Mouse (Mus musculus): ENCODE measurements at regions not wholly inside any gene's neighbourhood (a gene's known extent, or its start where the extent isn't known, plus 50 kb on each side); places are given as distances from the start of the nearest gene placed in this dataset.

- Histone ChIP-seq H3K27ac (ENCODE audit: low read length) (peak overlapping the region; percentile 85), H3K4me3 (ENCODE audit: low read length) (no peak overlapping the region), H3K27me3 (ENCODE audit: insufficient read depth, low read length) (no peaks in the 10 kb centered on the region), H3K4me2 (replicated peaks; ENCODE audit: low read depth, low read length) (no peak overlapping the region), H3K36me3 (ENCODE audit: insufficient read depth, low read length) (no peaks in the 10 kb centered on the region), H3K9me3 (ENCODE audit: low read length) (0 out of 2 replicates have a peak, but pooled peaks cover 2% of the 10 kb centered on the region), H3K9ac (replicated peaks; ENCODE audit: low read length) (no peak overlapping the region), H3K4me1 (ENCODE audit: insufficient read depth, low read length) (0 out of 2 replicates have a peak, but pooled peaks cover 4% of the 10 kb centered on the region)
- no peak for ATAC-seq (ENCODE audit: low FRiP score, low TSS enrichment)
- 67% methylated on average over 2 of the region's 2 CpGs for WGBS
These were observed 216.0 kb upstream of the Foxq1 start for GRCm38 (mm10) chr13:31339901-31340300.

- Histone ChIP-seq H3K27ac (ENCODE audit: low read length) (peak overlapping the region; percentile 85), H3K9ac (replicated peaks; ENCODE audit: low read length) (no peak overlapping the region), H3K4me3 (ENCODE audit: low read length) (no peak overlapping the region), H3K9me3 (ENCODE audit: low read length) (0 out of 2 replicates have a peak, but pooled peaks cover 5% of the 10 kb centered on the region), H3K27me3 (ENCODE audit: insufficient read depth, low read length) (no peaks in the 10 kb centered on the region), H3K36me3 (ENCODE audit: insufficient read depth, low read length) (no peaks in the 10 kb centered on the region), H3K4me1 (ENCODE audit: insufficient read depth, low read length) (0 out of 2 replicates have a peak, but pooled peaks cover 4% of the 10 kb centered on the region), H3K4me2 (replicated peaks; ENCODE audit: low read depth, low read length) (no peak overlapping the region)
- ATAC-seq (ENCODE audit: low FRiP score, low TSS enrichment), result peak; percentile 65; the same call in 1 of the 2 replicates
- WGBS, result 64% methylated on average over 7 of the region's 7 CpGs
These were observed 215.5 kb upstream of the Foxq1 start for GRCm38 (mm10) chr13:31340363-31340948.

GRCm38 (mm10) chr13:31341282-31342100, 214.4 kb upstream of the Foxq1 start:
- no peaks in the 10 kb centered on the region for H3K27me3 ChIP-seq (ENCODE audit: insufficient read depth, low read length)
- ATAC-seq (ENCODE audit: low FRiP score, low TSS enrichment), result peak; percentile 74
- 0 out of 2 replicates have a peak overlapping the region, but pooled peaks have one; percentile 19 for H3K9ac ChIP-seq (replicated peaks; ENCODE audit: low read length)
- H3K4me3 ChIP-seq (ENCODE audit: low read length), result no peak overlapping the region
- 0 out of 2 replicates have a peak, but pooled peaks cover 4% of the 10 kb centered on the region for H3K4me1 ChIP-seq (ENCODE audit: insufficient read depth, low read length)
- H3K4me2 ChIP-seq (replicated peaks; ENCODE audit: low read depth, low read length), result no peak overlapping the region
- H3K36me3 ChIP-seq (ENCODE audit: insufficient read depth, low read length), result no peaks in the 10 kb centered on the region
- WGBS, result 52% methylated on average over 15 of the region's 15 CpGs
- H3K9me3 ChIP-seq (ENCODE audit: low read length), result 0 out of 2 replicates have a peak, but pooled peaks cover 5% of the 10 kb centered on the region
- H3K27ac ChIP-seq (ENCODE audit: low read length), result peak overlapping the region; percentile 77

GRCm38 (mm10) chr13:31346205-31346604, 209.7 kb upstream of the Foxq1 start:
- H3K9me3 ChIP-seq (ENCODE audit: low read length), result 0 out of 2 replicates have a peak, but pooled peaks cover 5% of the 10 kb centered on the region
- H3K4me2 ChIP-seq (replicated peaks; ENCODE audit: low read depth, low read length), result no peak overlapping the region
- no peak overlapping the region for H3K4me3 ChIP-seq (ENCODE audit: low read length)
- H3K4me1 ChIP-seq (ENCODE audit: insufficient read depth, low read length), result 0 out of 2 replicates have a peak, but pooled peaks cover 4% of the 10 kb centered on the region
- H3K9ac ChIP-seq (replicated peaks; ENCODE audit: low read length), result no peak overlapping the region
- no peak overlapping the region for H3K27ac ChIP-seq (ENCODE audit: low read length)
- H3K27me3 ChIP-seq (ENCODE audit: insufficient read depth, low read length), result no peaks in the 10 kb centered on the region
- WGBS, result 70% methylated on average over 1 of the region's 1 CpGs
- H3K36me3 ChIP-seq (ENCODE audit: insufficient read depth, low read length), result no peaks in the 10 kb centered on the region
- no peak for ATAC-seq (ENCODE audit: low FRiP score, low TSS enrichment)

GRCm38 (mm10) chr13:31347000-31347399, 208.9 kb upstream of the Foxq1 start:
- 73% methylated on average over 2 of the region's 2 CpGs for WGBS
- no peak for ATAC-seq (ENCODE audit: low FRiP score, low TSS enrichment)
- Histone ChIP-seq H3K27ac (ENCODE audit: low read length) (no peak overlapping the region), H3K4me1 (ENCODE audit: insufficient read depth, low read length) (0 out of 2 replicates have a peak, but pooled peaks cover under 1% of the 10 kb centered on the region), H3K36me3 (ENCODE audit: insufficient read depth, low read length) (no peaks in the 10 kb centered on the region), H3K4me3 (ENCODE audit: low read length) (no peak overlapping the region), H3K9me3 (ENCODE audit: low read length) (0 out of 2 replicates have a peak, but pooled peaks cover 5% of the 10 kb centered on the region), H3K9ac (replicated peaks; ENCODE audit: low read length) (no peak overlapping the region), H3K27me3 (ENCODE audit: insufficient read depth, low read length) (no peaks in the 10 kb centered on the region), H3K4me2 (replicated peaks; ENCODE audit: low read depth, low read length) (no peak overlapping the region)

- Histone ChIP-seq H3K27me3 (ENCODE audit: insufficient read depth, low read length) (no peaks in the 10 kb centered on the region), H3K4me2 (replicated peaks; ENCODE audit: low read depth, low read length) (no peak overlapping the region), H3K4me1 (ENCODE audit: insufficient read depth, low read length) (no peaks in the 10 kb centered on the region), H3K4me3 (ENCODE audit: low read length) (no peak overlapping the region), H3K9ac (replicated peaks; ENCODE audit: low read length) (no peak overlapping the region), H3K27ac (ENCODE audit: low read length) (no peak overlapping the region), H3K36me3 (ENCODE audit: insufficient read depth, low read length) (no peaks in the 10 kb centered on the region), H3K9me3 (ENCODE audit: low read length) (0 out of 2 replicates have a peak, but pooled peaks cover 5% of the 10 kb centered on the region)
- no peak for ATAC-seq (ENCODE audit: low FRiP score, low TSS enrichment)
- WGBS, result 58% methylated on average over 2 of the region's 2 CpGs
These were observed 206.3 kb upstream of the Foxq1 start for GRCm38 (mm10) chr13:31349671-31350070.

GRCm38 (mm10) chr13:31351481-31351880, 204.5 kb upstream of the Foxq1 start:
- no peaks in the 10 kb centered on the region for H3K9me3 ChIP-seq (ENCODE audit: low read length)
- H3K27me3 ChIP-seq (ENCODE audit: insufficient read depth, low read length), result no peaks in the 10 kb centered on the region
- no peaks in the 10 kb centered on the region for H3K36me3 ChIP-seq (ENCODE audit: insufficient read depth, low read length)
- no peak for ATAC-seq (ENCODE audit: low FRiP score, low TSS enrichment)
- no peak overlapping the region for H3K4me2 ChIP-seq (replicated peaks; ENCODE audit: low read depth, low read length)
- no peak overlapping the region for H3K9ac ChIP-seq (replicated peaks; ENCODE audit: low read length)
- H3K27ac ChIP-seq (ENCODE audit: low read length), result no peak overlapping the region
- no peaks in the 10 kb centered on the region for H3K4me1 ChIP-seq (ENCODE audit: insufficient read depth, low read length)
- H3K4me3 ChIP-seq (ENCODE audit: low read length), result no peak overlapping the region

GRCm38 (mm10) chr13:31352825-31353224, 203.1 kb upstream of the Foxq1 start:
- Histone ChIP-seq H3K9ac (replicated peaks; ENCODE audit: low read length) (no peak overlapping the region), H3K4me1 (ENCODE audit: insufficient read depth, low read length) (no peaks in the 10 kb centered on the region), H3K27me3 (ENCODE audit: insufficient read depth, low read length) (no peaks in the 10 kb centered on the region), H3K27ac (ENCODE audit: low read length) (no peak overlapping the region), H3K4me2 (replicated peaks; ENCODE audit: low read depth, low read length) (no peak overlapping the region), H3K9me3 (ENCODE audit: low read length) (no peaks in the 10 kb centered on the region), H3K4me3 (ENCODE audit: low read length) (no peak overlapping the region), H3K36me3 (ENCODE audit: insufficient read depth, low read length) (no peaks in the 10 kb centered on the region)
- 86% methylated on average over 5 of the region's 5 CpGs for WGBS
- no peak for ATAC-seq (ENCODE audit: low FRiP score, low TSS enrichment)

- Histone ChIP-seq H3K4me2 (replicated peaks; ENCODE audit: low read depth, low read length) (no peak overlapping the region), H3K4me3 (ENCODE audit: low read length) (no peak overlapping the region), H3K9ac (replicated peaks; ENCODE audit: low read length) (no peak overlapping the region), H3K9me3 (ENCODE audit: low read length) (no peaks in the 10 kb centered on the region), H3K4me1 (ENCODE audit: insufficient read depth, low read length) (no peaks in the 10 kb centered on the region), H3K27me3 (ENCODE audit: insufficient read depth, low read length) (no peaks in the 10 kb centered on the region), H3K27ac (ENCODE audit: low read length) (no peak overlapping the region), H3K36me3 (ENCODE audit: insufficient read depth, low read length) (no peaks in the 10 kb centered on the region)
- ATAC-seq (ENCODE audit: low FRiP score, low TSS enrichment), result no peak
- 91% methylated on average over 4 of the region's 4 CpGs for WGBS
These were observed 196.6 kb upstream of the Foxq1 start for GRCm38 (mm10) chr13:31359353-31359752.

GRCm38 (mm10) chr13:31362386-31362785, 193.5 kb upstream of the Foxq1 start:
- Histone ChIP-seq H3K27me3 (ENCODE audit: insufficient read depth, low read length) (no peaks in the 10 kb centered on the region), H3K4me2 (replicated peaks; ENCODE audit: low read depth, low read length) (no peak overlapping the region), H3K4me3 (ENCODE audit: low read length) (no peak overlapping the region), H3K27ac (ENCODE audit: low read length) (no peak overlapping the region), H3K4me1 (ENCODE audit: insufficient read depth, low read length) (no peaks in the 10 kb centered on the region), H3K9me3 (ENCODE audit: low read length) (no peaks in the 10 kb centered on the region), H3K9ac (replicated peaks; ENCODE audit: low read length) (no peak overlapping the region), H3K36me3 (ENCODE audit: insufficient read depth, low read length) (no peaks in the 10 kb centered on the region)
- ATAC-seq (ENCODE audit: low FRiP score, low TSS enrichment), result peak; percentile 15; the same call in 1 of the 2 replicates
- WGBS, result 5% methylated on average over 3 of the region's 3 CpGs

All from kidney, embryonic 16.5 days (tissue).